Mouse (Mus musculus) cerebellum, postnatal 4 days (tissue): Measurements from ENCODE around the gene Rnf26.
"Not testable (repeated sequence)": the region's sequence is repeated elsewhere in the genome, so short reads cannot be mapped to it uniquely, and the experiment has no call there.

Experiments
- DNase-seq, 2 experiments: peaks; one replicate each; pipeline ENCODE4 v3.0.0; 2022; ENCODE audit warnings: low spot score in 2 of 2, mixed read lengths in 1 of 2

The Rnf26 gene

DNA sequence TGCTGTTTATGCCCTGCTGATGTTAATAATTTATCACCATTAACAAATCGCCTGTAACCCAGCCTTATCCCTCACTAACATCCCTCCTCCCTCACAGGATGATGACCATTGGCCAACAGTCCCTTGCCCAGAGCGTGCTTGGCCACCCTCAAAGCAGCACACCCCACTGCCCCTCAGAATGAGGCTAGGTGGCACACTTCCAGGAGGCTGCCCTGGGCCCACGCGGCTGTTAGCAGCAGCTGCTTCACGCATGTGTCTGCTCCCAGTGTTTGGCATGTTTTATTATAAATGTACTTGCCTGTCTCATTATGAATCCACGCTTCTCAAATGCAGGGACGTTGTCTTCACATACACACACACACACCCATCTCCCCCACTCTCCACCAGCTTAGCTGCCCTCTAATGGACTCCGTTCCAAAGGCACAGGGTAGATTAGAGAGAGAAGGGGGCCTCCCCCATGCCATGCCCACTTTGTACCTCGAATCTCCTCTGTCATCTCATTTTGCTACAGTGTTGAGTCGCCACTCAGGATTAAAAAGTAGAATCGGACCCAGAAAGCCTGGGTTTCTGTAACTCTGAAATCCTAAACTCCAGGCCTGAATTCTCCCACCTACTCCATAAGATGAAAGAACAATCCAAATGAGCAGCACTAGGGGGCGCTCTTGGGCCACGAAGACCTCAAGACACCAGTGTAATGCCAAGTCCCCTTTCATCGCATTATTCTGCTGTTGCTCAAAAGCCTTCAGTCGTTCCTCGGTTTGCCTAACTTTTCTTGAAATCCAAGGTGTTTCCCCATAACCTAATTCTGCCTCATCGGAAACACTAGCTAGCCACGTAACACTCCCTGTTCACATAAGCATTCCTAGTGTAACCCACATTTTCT, 12.5 kb upstream of the Rnf26 start:
- peak; percentile 76 to 88 for DNase-seq

DNA sequence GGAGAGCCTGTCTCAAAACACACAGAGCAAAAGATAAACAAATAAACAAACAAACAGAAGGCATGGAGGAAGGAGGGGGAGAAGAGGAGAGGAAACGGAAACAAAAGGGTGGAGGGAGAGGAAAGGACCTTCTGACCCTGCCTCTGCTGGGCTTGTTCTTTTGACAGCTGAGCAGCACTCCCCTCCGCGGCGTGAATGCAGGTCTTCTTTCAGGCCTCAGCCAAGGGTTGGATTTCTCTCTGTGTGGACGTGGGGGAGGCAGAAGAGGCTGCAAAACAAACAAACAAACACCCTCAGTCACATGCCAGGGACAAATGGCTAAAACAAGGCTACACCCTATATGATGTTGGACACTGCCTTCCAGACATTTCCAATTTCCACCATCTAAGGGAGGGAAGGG, 11.7 kb upstream of the Rnf26 start:
- DNase-seq, result no peak

DNA sequence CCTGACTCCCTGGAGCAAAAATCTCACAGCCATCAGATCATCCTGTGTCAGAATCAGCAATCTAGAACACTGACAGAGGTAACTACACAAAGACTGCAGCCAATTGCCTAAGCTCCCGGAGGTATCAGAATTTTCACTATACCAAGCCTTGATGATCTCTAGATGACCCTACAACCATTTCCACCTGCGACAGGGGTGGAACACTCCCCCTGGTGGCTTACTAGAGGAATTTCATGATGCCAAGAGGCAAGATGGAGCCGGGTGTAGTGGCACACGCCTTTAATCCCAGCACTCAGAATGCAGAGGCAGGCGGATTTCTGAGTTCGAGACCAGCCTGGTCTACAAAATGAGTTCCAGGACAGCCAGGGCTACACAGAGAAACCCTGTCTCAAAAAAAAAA, 11.0 kb upstream of the Rnf26 start:
- no peak for DNase-seq

DNA sequence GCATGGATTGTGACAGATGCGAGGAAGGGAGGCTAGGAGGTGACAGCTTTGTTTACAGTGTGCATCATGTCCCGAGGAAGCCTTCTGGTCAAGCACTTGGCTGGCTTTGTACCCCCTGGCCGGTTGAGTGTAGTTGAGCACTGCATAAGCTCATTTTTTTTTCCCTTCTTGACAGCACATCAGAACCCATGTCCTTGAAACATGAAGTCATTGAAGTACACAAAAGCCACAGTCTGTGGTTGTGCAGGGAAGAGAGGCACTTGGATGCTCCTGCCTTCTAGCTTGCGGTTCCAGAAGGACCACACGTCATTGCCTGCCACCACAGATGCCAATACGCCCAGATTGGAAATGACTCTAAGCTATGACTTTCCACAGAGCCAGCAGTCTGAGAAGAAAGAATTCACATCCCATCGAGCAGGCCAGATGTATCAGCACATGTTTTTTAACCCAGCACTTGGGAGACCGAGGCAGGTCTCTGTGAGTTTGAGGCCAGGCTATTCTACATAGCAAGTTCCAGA, 6.7 kb upstream of the Rnf26 start:
- no peak for DNase-seq

DNA sequence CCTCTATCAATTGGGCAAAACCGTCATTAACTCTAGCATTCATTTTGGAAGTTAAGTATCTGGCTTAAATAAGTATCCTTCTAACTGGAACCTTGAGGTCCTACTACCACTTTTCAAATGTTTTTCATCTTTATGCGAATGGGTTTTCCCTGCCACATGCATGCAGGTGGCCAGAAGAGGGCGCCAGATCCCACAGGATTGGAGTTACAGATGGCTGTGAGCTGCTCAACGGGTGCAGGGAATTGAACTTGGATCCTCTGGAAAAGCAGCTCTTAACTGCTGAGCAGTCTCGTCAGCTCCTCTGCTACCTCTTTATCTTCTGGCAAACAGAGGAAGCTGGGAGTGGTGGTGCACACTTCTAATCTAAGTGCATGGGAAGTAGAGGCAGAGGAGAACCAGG, 5.7 kb upstream of the Rnf26 start:
- DNase-seq, result peak in 1 of 2 experiments; percentile 29

DNA sequence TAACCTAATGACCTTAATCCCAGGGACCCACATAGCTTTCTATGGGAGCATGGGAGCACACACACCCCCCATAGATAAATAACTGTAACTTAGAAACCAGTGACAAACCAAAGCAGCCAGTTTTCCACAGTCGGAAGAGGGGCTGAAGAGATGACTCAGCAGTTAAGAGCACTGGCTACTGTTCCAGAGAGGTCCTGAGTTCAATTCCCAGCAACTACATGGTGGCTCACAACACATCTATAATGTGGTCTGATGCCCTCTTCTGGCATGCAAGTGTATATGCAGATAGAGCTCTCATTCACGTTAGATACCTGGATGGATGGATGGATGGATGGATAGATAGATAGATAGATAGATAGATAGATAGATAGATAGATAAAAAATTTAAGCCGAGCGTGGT, 2.9 kb upstream of the Rnf26 start:
- no peak for DNase-seq

DNA sequence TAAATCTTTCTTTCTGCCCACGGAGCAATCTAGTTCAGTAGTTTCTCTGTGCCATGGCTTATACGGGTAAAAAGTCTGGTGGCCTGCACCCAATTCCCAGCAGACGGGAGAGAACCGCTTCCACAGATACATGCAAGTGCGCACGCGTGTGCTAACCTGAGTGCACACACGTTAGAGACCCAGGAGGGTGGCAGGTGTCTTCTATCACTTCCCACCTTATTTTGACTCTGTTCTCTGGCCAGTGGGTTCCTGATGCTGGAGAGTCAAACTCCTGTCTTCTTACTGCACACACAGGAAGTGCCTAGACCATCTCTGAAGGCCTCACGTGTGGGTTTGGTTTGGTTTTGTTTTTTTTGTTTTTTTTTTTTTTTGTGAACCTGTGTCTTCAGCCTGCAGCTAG, 2.3 kb upstream of the Rnf26 start:
- DNase-seq, result no peak

DNA sequence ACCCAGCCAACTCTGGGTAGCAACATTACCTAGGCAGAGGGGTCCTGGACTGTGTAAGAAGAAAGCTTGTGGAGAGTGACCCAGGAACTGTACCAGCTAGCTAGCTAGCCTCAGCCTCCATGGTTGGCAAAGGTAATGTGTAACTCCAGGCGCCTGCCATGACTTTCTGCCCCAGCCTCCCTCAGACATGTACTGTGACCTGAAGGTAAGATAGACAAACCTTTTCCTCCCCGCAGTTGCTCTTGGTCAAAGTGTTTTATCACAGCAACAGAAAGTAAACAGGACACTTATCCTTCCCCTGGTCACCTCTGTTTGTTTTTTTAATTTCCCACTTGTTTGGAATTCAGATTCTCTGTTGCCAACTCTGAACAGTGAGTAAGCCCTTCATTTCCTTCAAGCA, 1.1 kb upstream of the Rnf26 start:
- DNase-seq, result no peak

DNA sequence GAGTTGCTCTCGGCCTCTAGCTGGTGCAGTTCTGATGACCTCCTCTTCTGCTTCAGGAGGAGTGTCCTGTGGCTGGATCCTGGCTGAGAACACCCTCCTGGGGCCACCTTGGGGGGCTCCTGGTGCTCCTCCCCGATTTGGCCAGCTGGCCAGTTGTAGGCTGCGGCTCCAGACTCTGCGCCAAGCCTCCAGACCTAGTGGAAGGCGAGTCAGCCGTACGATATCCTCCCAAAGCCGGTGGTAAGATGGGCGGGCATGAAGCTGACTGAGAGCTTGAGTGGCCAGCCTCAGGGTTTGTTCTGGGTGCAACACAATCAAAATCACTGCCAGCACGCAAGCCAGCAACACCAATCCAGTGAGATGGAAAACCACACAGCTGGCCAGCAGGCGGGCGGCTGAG, 1.4 kb downstream of the Rnf26 start:
- DNase-seq, result not testable (repeated sequence)

DNA sequence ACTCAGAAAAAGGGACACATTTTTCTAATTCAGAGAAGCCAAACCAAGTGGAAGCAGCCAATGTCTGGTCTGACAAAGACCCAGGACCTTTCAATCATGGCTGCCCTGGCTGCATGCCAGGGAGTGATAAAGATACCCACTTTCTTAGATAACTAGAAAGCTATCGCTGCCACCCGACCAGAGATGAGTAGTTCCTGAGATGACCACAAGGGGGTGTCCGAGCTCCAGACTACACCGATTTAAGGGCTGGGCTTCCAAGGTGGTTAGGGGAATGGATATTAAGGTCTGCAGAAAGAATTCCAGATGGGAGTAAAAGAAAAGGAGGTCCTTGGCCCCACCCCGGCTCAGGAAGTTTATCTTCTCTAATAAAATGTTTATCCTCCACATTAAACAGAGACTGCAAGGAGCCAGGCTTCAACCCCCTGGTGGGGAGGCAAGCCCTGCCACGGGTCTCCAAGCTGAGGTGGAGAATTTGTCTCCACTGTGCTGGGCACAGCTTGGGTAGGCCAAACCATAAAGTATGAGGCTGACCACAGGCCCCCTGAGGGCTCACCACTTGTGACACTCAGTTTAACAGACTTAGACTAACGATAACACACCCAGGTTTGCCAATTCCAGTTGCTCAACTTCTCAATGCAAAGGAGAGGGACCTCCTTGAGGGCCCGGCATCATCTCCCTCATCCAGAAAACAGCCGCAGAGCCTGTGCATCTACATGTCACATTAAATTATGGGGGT, 3.8 kb downstream of the Rnf26 start:
- DNase-seq, result peak; percentile 72 to 86

DNA sequence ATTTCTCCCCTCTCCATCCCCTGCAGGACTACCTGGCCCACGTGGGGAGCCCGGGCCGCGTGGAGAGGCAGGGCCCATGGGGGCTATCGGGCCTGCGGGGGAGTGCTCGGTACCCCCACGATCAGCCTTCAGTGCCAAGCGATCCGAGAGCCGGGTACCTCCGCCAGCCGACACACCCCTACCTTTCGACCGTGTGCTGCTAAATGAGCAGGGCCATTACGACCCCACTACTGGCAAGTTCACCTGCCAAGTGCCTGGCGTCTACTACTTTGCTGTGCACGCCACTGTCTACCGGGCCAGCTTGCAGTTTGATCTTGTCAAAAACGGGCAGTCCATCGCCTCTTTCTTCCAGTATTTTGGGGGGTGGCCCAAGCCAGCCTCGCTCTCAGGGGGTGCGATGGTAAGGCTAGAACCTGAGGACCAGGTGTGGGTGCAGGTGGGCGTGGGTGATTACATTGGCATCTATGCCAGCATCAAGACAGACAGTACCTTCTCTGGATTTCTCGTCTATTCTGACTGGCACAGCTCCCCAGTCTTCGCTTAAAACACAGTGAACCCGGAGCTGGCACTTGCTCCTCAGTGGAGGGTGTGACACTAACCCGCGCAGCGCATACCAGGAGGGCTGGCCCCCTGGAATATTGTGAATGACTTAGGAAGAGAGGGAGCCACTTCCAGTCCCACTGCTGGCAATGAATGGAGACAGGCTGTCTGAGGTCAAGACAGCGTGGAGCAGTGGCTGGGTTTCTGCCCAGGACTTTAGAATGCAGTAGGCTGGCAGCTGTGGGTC, 4.9 kb downstream of the Rnf26 start:
- no peak for DNase-seq

DNA sequence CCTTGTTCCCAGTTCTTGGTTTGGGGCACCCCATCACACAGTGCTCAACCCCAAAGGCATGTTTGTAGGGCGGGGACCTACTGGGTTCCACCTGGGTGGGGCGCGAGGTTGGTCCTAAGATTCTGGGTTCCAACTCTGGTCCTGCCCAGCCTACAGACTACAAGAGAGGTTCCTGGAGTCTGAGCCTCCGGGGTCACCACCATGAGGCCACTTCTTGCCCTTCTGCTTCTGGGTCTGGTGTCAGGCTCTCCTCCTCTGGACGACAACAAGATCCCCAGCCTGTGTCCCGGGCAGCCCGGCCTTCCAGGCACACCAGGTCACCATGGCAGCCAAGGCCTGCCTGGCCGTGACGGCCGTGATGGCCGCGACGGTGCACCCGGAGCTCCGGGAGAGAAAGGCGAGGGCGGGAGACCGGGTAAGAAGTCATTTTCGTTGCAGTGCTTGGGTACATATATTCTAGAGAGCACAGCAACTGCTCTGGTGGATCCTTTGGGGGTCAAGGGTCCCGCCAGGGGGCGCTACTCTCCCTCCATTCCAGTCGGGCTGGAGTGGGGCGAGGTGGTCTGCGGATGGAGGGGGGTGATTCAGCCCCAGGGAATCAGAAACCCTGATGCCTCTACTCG, 5.6 kb downstream of the Rnf26 start:
- peak in 1 of 2 experiments; percentile 66 for DNase-seq

DNA sequence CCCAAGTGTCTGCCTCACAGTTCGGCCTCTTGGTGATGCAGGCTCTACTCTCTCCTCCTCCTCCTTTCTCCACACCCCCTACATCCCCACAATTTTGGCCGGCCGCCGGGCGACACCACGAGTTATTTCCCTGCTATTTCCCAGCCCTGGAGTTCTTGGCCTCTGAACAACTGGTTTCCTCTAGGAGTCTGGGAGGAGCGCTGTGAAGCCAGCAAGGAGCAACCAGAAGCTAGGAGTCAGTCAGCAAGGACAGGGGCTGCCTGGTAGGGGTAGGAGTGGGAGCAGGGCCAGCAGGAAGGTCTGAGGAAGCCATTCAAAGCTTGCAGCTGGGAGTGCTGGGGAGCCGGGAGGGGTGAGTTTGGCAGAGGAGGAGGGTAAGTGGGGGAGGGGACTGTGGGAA, 6.2 kb downstream of the Rnf26 start, which contains the start of gene C1qtnf5:
Gene C1qtnf5, plus strand, starts transcription at position 136 of the 400 bp plus-strand sequence.
- DNase-seq, result peak; percentile 67 to 72

DNA sequence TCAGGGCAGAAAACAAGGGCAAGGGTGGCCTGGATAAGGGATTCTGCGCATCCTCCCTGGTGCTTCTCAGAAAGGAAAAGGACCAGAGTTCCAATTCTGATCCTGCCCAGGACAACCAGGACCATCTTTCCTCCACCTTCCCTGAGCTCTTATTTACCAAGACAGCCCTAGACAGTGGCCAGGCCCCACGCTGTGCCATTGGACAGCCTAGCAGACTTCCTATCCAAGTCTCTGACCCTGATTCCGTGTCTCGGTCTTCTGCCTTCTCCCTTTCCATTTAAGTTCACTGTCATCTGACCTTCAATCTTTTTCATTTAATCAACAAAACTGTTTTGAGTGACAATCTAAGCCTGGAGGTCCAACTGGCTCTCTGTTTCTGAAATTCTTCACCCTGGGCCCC, 6.7 kb downstream of the Rnf26 start:
- no peak for DNase-seq

DNA sequence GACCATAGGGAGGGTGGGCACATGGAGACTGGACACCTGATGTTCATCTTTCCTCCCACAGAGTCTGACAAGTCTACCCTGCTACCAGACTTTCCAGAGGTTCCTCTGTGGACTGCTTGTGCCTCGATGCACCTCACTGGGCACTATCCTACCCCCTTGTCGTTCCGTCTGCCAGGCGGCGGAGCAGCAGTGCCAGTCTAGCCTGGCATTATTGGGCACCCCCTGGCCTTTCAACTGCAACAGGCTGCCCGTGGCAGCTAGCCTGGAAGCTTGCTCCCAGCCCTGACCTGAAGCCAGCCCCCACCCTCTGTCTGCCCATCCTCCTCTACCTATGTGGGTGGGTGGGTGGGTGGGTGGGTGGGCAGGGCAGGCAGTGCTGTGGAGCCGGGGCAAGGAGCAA, 7.1 kb downstream of the Rnf26 start:
- DNase-seq, result no peak

DNA sequence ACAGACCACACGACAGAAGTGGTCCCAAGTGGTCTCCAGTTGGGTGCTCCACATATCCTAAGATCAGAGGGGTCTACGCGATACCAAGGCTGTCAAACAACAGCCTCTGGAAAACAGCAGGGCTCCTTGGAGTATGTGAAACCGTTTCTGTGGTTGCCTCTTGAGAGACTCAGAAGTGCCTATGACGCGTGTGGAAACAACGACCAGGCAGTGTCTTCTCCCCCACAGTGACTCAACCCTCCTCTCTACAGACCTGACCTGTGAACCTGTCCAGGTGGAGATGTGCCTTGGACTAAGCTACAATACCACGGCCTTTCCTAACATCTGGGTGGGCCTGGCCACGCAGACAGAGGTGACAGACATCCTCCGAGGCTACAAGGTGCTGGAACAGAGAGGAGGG, 7.5 kb downstream of the Rnf26 start:
- DNase-seq, result no peak

DNA sequence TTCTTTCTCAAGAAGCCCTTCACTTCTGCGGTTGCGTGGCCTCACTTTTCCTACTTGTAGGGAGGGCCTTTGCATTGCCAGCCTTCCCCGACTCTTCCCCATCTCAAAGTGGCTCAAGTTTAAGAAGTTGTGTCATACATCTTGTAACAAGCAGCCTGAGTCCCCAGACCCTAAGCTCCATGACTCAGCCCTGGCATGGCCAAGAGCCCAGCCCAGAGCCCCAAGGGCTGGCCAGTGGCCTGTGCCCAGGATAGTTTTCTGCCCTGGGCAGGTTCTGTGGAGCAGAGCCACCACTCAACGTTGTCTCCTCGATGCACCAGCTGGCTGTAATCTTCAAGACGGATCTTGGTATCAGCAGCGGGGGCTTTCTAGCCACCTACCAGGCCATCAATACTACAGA, 8.4 kb downstream of the Rnf26 start:
- no peak for DNase-seq

DNA sequence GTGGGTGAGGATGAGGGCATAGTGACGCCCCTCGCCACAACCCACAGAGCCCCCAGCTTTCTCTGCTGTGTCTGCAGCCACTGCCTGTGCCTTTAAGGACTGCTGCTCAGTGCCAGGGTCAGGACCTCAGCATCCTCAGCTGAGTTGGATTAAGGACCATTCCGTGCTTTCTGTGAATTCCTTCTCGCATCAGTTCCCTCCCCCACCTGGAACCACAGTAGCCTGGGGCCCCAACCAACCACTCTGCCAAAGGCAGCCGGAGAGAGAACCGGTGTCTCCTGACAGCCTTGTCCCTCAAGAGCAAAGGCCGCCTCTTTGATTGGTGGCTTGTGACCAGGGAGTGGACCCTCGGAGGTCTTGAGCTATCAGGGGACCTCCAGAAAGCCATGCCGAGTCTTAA, 11.8 kb downstream of the Rnf26 start, which contains the start of gene Mfrp:
Gene Mfrp, plus strand, starts transcription at position 240 of the 400 bp plus-strand sequence.
- DNase-seq, result no peak

DNA sequence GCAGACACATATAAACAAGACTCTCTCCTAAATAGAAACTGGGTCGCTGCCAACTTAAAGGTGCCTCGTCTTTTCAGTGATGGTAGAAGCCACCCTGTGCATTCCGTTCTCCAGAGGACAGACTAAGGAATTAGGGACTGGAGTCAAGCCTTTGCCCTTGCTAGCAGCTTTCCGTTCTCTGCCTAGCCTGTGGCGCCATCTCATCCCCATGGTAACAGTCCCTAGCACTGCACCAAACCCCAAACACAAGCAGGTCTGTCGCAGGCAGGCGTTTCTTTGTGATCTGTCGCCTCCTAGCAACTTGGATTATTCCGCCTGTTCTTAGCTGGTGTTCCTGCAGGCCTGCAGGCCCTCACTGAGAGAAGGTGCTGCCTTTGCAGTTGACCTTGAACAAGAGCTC, 16.8 kb downstream of the Rnf26 start:
- DNase-seq, result no peak

DNA sequence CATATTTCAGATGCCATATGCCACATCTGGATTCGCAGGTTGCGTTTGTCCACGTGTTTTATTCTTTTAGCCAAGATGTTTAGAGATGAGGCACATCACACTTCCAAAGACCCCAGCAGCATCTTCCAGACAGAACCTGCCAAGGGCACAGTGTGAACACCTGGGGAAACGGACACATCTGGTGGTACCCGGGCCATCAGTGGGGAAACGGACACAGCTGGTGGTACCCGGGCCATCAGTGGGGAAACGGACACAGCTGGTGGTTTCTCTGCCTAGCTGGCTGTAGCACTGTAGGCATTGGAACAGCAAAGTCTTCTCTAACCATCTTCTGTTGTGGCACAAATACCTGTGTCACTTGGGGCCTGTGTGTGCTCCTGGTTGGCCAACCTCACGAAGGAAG, 17.5 kb downstream of the Rnf26 start:
- no peak for DNase-seq

DNA sequence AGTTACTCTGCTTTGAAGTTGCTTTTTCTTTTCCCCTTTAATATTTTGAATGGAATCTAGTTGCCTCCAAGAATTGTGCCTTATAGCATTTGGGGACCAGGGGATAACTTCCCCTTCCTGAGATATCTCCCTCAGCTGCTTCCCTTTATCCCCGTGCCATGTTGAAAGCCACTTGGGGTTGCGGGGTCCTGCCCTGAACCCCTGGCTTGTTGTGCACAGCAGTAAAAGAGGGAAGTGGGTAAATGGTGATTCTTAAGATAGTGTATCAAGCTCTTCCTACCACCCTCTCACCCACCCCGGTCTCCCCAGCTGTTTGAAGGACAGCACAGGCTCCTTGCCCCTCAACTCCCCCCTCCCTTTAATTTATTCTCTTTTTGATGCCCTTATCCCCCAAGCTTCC, 18.6 kb downstream of the Rnf26 start:
- DNase-seq, result no peak
